Comparison of ENCODE assay signal across 16 mouse cellular contexts in the genomic region with DNA sequence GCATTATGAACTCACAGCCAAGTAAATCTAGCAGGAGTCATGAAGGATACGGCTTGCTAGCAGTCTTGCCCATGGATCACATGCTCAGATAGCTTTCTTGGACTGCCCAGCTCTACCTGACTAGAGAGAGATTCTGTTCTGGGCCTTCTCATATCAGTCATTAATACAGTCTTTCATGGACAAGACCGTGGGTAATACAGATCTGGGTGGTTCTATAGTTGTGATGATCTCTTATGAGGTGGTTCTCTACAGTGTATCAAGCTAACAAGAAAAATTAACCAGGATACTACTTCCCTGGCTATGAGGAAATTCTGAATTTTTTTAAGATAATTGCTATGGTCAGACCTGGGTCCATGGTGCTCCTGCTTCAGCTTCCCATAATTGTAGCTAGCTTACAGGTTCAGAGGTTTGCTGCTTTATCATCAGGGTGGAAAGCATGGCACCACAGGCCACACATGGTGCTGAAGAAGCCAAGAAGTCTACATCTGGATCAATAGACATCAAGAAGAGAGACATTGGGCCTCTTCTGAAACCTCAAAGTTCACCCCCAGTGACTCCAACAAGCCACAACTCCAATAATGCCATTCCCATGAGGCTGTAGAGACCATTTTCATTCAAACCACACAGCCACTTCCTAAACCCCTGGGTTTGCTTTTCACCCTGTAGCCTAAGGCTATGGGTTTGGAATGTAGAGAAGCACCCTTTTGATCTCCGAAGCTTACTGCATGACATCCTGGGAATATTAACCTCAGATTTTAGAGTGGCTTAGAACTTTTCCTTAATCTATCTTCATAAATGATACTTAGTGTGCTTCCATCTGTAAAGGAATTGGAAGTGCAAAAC. TPM values are rescaled to one million over a fixed set of nuclear protein-coding genes. Genes with fewer than 3 reads are reported as not detected.
A peak's percentile ranks its signal among the peaks of the same experiment; 100 is the strongest.
DNase-seq lines count a peak whose midpoint lies in the region; ATAC-seq and TF ChIP-seq lines count a peak whose summit lies in the region.
"Had no signal": no experiment of that assay in that cellular context is flagged by ENCODE, and none has a peak within 500 bp of the region (broad histone marks: within the 10 kb centered on the region; RNA-seq: fewer than 3 reads in every experiment).

No protein-coding gene starts in this region.

- 95% methylated on average over 3 of the region's 3 CpGs for WGBS in kidney, postnatal 0 days
- 96% methylated on average over 3 of the region's 3 CpGs for WGBS in limb, embryonic 13.5 days

- 0 out of 2 replicates have a peak, but pooled peaks have one; percentile 25 for ATAC-seq in kidney, postnatal 0 days (replicated peaks; ENCODE audit: low FRiP score, low read depth)
- peak; percentile 25 for ATAC-seq in G1E (ENCODE audit: extremely low read depth, insufficient number of reproducible peaks, low FRiP score, poor library complexity, severe bottlenecking)
- peak; percentile 28; the same call in 1 of the 2 replicates for ATAC-seq in limb, embryonic 13.5 days (ENCODE audit: low FRiP score, low read depth)

- H3K36me3 ChIP-seq in kidney, postnatal 0 days (ENCODE audit: insufficient read depth, low read length): peaks cover 21% of the 10 kb centered on the region; the same call in 1 of the 2 replicates
- peaks cover 34% of the 10 kb centered on the region for H3K36me3 ChIP-seq in G1E (replicated peaks)
- H3K36me3 ChIP-seq in limb, embryonic 13.5 days: peaks cover 34% of the 10 kb centered on the region

- H3K27ac ChIP-seq in kidney, postnatal 0 days: no peak overlapping the region
- no peak overlapping the region for H3K27ac ChIP-seq in limb, embryonic 13.5 days
- H3K27ac ChIP-seq: left cerebral cortex, adult 2 months had no signal

- no peak overlapping the region for H3K9ac ChIP-seq in kidney, postnatal 0 days (ENCODE audit: low read depth, low read length)
- no peak overlapping the region for H3K9ac ChIP-seq in limb, embryonic 13.5 days

- no peak overlapping the region for H3K4me3 ChIP-seq in kidney, postnatal 0 days (replicated peaks; ENCODE audit: low read depth, low read length)
- no peak overlapping the region for H3K4me3 ChIP-seq in G1E (ENCODE audit: low read depth, low read length)
- H3K4me3 ChIP-seq in limb, embryonic 13.5 days: no peak overlapping the region
- H3K4me3 ChIP-seq: left cerebral cortex, adult 2 months; myocyte had no signal

- no peak overlapping the region for H3K4me2 ChIP-seq in kidney, postnatal 0 days (ENCODE audit: low read length)
- H3K4me2 ChIP-seq in limb, embryonic 13.5 days (replicated peaks): no peak overlapping the region

- TF ChIP-seq CTCF in kidney, postnatal 0 days (IDR thresholded peaks at IDR 0.05; ENCODE audit: low read depth): no peak
- no peak for TF ChIP-seq CTCF in G1E (IDR thresholded peaks at IDR 0.05; ENCODE audit: low read depth, low read length)

- DNase-seq in kidney, postnatal 0 days (ENCODE audit: low spot score): no peak
- no peak for DNase-seq in kidney, adult 11 months
- DNase-seq in 3T3-L1 (ENCODE audit: low read depth, low spot score) (peak; percentile 34), G1E (ENCODE audit: low spot score) (no peak)
- no peak for DNase-seq in testis, postnatal 10 days (ENCODE audit: low spot score)
- DNase-seq in Muller cell, postnatal 12 days (ENCODE audit: inconsistent ontology term): no peak
- DNase-seq: adrenal gland, postnatal 14 days; cerebellum, postnatal 14 days; heart, postnatal 14 days; kidney, adult 9 months; lung, postnatal 36 days; right cerebral cortex, postnatal 4 days had no signal

- no peaks in the 10 kb centered on the region for H3K27me3 ChIP-seq in kidney, postnatal 0 days (ENCODE audit: insufficient read depth, low read length)
- no peaks in the 10 kb centered on the region for H3K27me3 ChIP-seq in G1E (ENCODE audit: insufficient read depth, low read length)
- H3K27me3 ChIP-seq in limb, embryonic 13.5 days: no peaks in the 10 kb centered on the region
- H3K27me3 ChIP-seq: CH12.LX had no signal

- no peaks in the 10 kb centered on the region for H3K4me1 ChIP-seq in kidney, postnatal 0 days (replicated peaks; ENCODE audit: insufficient read depth, low read length)
- no peaks in the 10 kb centered on the region for H3K4me1 ChIP-seq in G1E (ENCODE audit: insufficient read depth, low read depth, low read length)
- H3K4me1 ChIP-seq in limb, embryonic 13.5 days: no peaks in the 10 kb centered on the region

- H3K9me3 ChIP-seq in kidney, postnatal 0 days (replicated peaks; ENCODE audit: low read length): no peaks in the 10 kb centered on the region
- H3K9me3 ChIP-seq in G1E (replicated peaks): no peaks in the 10 kb centered on the region
- no peaks in the 10 kb centered on the region for H3K9me3 ChIP-seq in limb, embryonic 13.5 days

RNA-seq across cellular contexts. Expression of a gene that starts 16.0 kb away (rescaled TPM):
- polyA plus RNA-seq in kidney, postnatal 0 days (2015; fragmentation: Nextera tagmentation; extraction: Ambion mirVana): 82.1 and 87.4 TPM in 2 replicates
- total RNA-seq in G1E (2014; fragmentation: Nextera tagmentation): 125 and 126 TPM in 2 replicates
- total RNA-seq in G1E (2017): 227 and 245 TPM in 2 replicates
- 7.2 and 13.7 TPM in 2 replicates for polyA plus RNA-seq in G1E (2012)
- polyA plus RNA-seq in limb, embryonic 13.5 days (2015; fragmentation: Nextera tagmentation; extraction: Ambion mirVana): 128 and 130 TPM in 2 replicates

RNA-seq across cellular contexts. Expression of a gene that starts 16.7 kb away (rescaled TPM):
- 27.8 and 30.2 TPM in 2 replicates for polyA plus RNA-seq in kidney, postnatal 0 days (2015; fragmentation: Nextera tagmentation; extraction: Ambion mirVana)
- total RNA-seq in G1E (2014; fragmentation: Nextera tagmentation): not detected in 2 replicates
- 0.06 and 0.22 TPM in 2 replicates for total RNA-seq in G1E (2017)
- 0.02 TPM in 1 of 2 replicates, not detected in the other for polyA plus RNA-seq in G1E (2012)
- polyA plus RNA-seq in limb, embryonic 13.5 days (2015; fragmentation: Nextera tagmentation; extraction: Ambion mirVana): 3.5 and 4.6 TPM in 2 replicates
- total RNA-seq: CH12.LX had no signal
- polyA plus RNA-seq: myocyte had no signal
